Mouse (Mus musculus): Measurements from ENCODE around the gene Tgfbr1. TPM values are rescaled to one million over a fixed set of nuclear protein-coding genes. Genes with fewer than 3 reads are reported as not detected.

The Tgfbr1 gene
- polyA plus RNA-seq, 1 experiment = 5.5 TPM

DNA sequence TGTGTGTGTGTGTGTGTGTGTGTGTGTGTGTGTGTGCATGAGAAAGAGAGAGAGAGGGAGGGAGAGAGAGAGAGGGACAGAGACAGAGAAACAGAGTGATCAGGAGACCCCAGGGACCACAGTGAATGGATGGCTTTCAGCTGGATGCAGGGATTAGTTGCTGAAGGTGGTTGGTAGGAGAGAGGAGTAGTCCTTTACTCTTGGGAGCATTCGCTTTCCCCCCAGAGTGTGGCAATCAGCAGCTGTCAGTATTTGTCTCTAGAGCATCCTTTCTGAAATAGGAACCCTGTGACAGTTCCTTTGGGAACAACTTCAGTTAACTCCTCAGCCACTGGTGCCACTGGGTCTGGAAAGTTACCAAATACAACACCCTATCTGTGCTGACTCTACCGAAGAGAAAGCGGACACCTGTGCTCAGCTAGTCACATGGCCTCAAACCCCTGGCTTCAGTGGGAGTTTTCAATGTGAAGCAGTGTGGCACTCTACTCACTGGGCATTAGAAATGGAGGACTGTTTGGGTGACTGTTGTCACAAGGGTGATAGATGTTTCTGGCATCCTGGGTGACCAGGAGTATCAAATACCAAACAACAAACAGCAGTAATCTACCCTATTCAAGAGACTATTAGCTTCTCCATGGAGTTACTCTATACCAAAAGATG, 16.0 kb upstream of the Tgfbr1 start:
- H3K4me1 ChIP-seq (ENCODE audit: control insufficient read depth, insufficient read depth, insufficient read length) = peaks cover 3% of the 10 kb centered on the region; the same call in 1 of the 2 replicates
- H3K4me3 ChIP-seq (ENCODE audit: extremely low read depth, insufficient read depth, insufficient read length) = no peak overlapping the region
- 87% methylated on average over 3 of the region's 3 CpGs for WGBS
- no peaks in the 10 kb centered on the region for H3K27me3 ChIP-seq (ENCODE audit: control insufficient read depth, insufficient read depth, low read length)
- no peak for DNase-seq (ENCODE audit: low read depth in 1 of 2, low spot score in 2 of 2)
- no peaks in the 10 kb centered on the region for H3K36me3 ChIP-seq (ENCODE audit: control insufficient read depth, insufficient read depth, low read length)
- TF ChIP-seq POLR2A (IDR thresholded peaks at IDR 0.05; ENCODE audit: low read depth, low read length) (no peak), CTCF (IDR thresholded peaks at IDR 0.05; ENCODE audit: extremely low read depth, insufficient read depth, insufficient read length, insufficient replicate concordance) (no peak)
- no peak overlapping the region for H3K27ac ChIP-seq (ENCODE audit: insufficient read depth, low read length)

DNA sequence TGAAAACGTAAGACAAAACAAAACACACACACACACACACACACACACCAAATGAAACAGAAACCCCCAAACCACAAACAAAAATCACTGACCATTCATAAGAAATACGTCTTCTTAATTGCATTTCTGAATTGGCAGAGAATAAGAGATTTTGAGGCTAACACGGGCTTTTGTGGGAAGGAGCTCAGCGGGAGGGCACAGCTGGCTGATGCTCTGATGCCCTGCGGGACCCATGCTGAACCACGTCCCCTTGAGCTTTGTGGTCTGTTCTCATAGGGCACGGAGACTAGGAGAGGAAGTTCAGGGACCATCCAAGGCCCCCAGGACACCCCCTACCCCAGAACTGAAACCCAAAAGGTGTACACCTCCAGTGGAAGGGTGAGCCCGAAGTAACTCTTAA, 10.4 kb upstream of the Tgfbr1 start:
- Histone ChIP-seq H3K27me3 (ENCODE audit: control insufficient read depth, insufficient read depth, low read length) (no peaks in the 10 kb centered on the region), H3K27ac (ENCODE audit: insufficient read depth, low read length) (no peak overlapping the region), H3K4me1 (ENCODE audit: control insufficient read depth, insufficient read depth, insufficient read length) (no peaks in the 10 kb centered on the region), H3K4me3 (ENCODE audit: extremely low read depth, insufficient read depth, insufficient read length) (no peak overlapping the region), H3K36me3 (ENCODE audit: control insufficient read depth, insufficient read depth, low read length) (no peaks in the 10 kb centered on the region)
- TF ChIP-seq POLR2A (IDR thresholded peaks at IDR 0.05; ENCODE audit: low read depth, low read length) = no peak
- no peak for TF ChIP-seq CTCF (IDR thresholded peaks at IDR 0.05; ENCODE audit: extremely low read depth, insufficient read depth, insufficient read length, insufficient replicate concordance)
- no peak for DNase-seq (ENCODE audit: low read depth in 1 of 2, low spot score in 2 of 2)
- 18% methylated on average over 8 of the region's 8 CpGs for WGBS

DNA sequence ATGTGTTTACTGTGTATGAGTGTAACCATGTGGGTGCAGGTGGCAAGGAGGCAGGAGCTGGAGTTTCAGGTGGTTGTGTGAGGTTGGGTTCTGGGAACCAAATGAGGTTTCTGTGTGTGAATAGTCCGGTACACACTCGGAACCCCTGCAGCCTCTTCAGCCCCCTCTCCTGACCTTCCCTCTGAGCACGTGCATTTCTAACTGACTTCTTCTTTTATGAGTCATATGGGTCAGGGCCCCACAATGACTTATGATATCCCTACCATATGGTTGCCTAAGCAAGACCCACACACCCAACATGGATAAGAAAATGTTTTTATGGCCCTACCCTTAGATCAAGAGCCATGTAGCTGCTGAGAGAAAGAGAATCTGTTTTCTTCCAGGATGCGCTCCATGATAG, 6.0 kb upstream of the Tgfbr1 start:
- no peak overlapping the region for H3K27ac ChIP-seq (ENCODE audit: insufficient read depth, low read length)

GRCm38 (mm10) chr4:47349759-47350158, 3.3 kb upstream of the Tgfbr1 start:
- no peak for DNase-seq (ENCODE audit: low read depth in 1 of 2, low spot score in 2 of 2)
- 48% methylated on average over 6 of the region's 6 CpGs for WGBS
- H3K4me3 ChIP-seq (ENCODE audit: extremely low read depth, insufficient read depth, insufficient read length) = no peak overlapping the region
- no peaks in the 10 kb centered on the region for H3K36me3 ChIP-seq (ENCODE audit: control insufficient read depth, insufficient read depth, low read length)
- 0 out of 2 replicates have a peak, but pooled peaks cover 6% of the 10 kb centered on the region for H3K4me1 ChIP-seq (ENCODE audit: control insufficient read depth, insufficient read depth, insufficient read length)
- H3K27ac ChIP-seq (ENCODE audit: insufficient read depth, low read length) = no peak overlapping the region
- no peaks in the 10 kb centered on the region; the same call in 1 of the 2 replicates for H3K27me3 ChIP-seq (ENCODE audit: control insufficient read depth, insufficient read depth, low read length)
- TF ChIP-seq POLR2A (IDR thresholded peaks at IDR 0.05; ENCODE audit: low read depth, low read length) = no peak
- no peak for TF ChIP-seq CTCF (IDR thresholded peaks at IDR 0.05; ENCODE audit: extremely low read depth, insufficient read depth, insufficient read length, insufficient replicate concordance)

More for the DNA sequence above, 6.0 kb upstream of the Tgfbr1 start:
- DNase-seq (ENCODE audit: low read depth in 1 of 2, low spot score in 2 of 2) = no peak
- H3K36me3 ChIP-seq (ENCODE audit: control insufficient read depth, insufficient read depth, low read length) = no peaks in the 10 kb centered on the region
- H3K4me3 ChIP-seq (ENCODE audit: extremely low read depth, insufficient read depth, insufficient read length) = no peak overlapping the region
- WGBS = 36% methylated on average over 4 of the region's 4 CpGs
- TF ChIP-seq POLR2A (IDR thresholded peaks at IDR 0.05; ENCODE audit: low read depth, low read length) = no peak
- TF ChIP-seq CTCF (IDR thresholded peaks at IDR 0.05; ENCODE audit: extremely low read depth, insufficient read depth, insufficient read length, insufficient replicate concordance) = no peak
- H3K4me1 ChIP-seq (ENCODE audit: control insufficient read depth, insufficient read depth, insufficient read length) = 0 out of 2 replicates have a peak, but pooled peaks cover 3% of the 10 kb centered on the region
- no peaks in the 10 kb centered on the region for H3K27me3 ChIP-seq (ENCODE audit: control insufficient read depth, insufficient read depth, low read length)

GRCm38 (mm10) chr4:47351386-47352049, 1.5 kb upstream of the Tgfbr1 start:
- DNase-seq (ENCODE audit: low read depth in 1 of 2, low spot score in 2 of 2) = peak; percentile 60 to 65
- Histone ChIP-seq H3K4me3 (ENCODE audit: extremely low read depth, insufficient read depth, insufficient read length) (no peak overlapping the region), H3K27me3 (ENCODE audit: control insufficient read depth, insufficient read depth, low read length) (no peaks in the 10 kb centered on the region; the same call in 1 of the 2 replicates), H3K27ac (ENCODE audit: insufficient read depth, low read length) (no peak overlapping the region), H3K36me3 (ENCODE audit: control insufficient read depth, insufficient read depth, low read length) (no peaks in the 10 kb centered on the region), H3K4me1 (ENCODE audit: control insufficient read depth, insufficient read depth, insufficient read length) (0 out of 2 replicates have a peak, but pooled peaks cover 6% of the 10 kb centered on the region)
- 20% methylated on average over 9 of the region's 9 CpGs for WGBS
- TF ChIP-seq CTCF (IDR thresholded peaks at IDR 0.05; ENCODE audit: extremely low read depth, insufficient read depth, insufficient read length, insufficient replicate concordance) = peak; percentile 50; the same call in 1 of the 2 replicates
- no peak for TF ChIP-seq POLR2A (IDR thresholded peaks at IDR 0.05; ENCODE audit: low read depth, low read length)

DNA sequence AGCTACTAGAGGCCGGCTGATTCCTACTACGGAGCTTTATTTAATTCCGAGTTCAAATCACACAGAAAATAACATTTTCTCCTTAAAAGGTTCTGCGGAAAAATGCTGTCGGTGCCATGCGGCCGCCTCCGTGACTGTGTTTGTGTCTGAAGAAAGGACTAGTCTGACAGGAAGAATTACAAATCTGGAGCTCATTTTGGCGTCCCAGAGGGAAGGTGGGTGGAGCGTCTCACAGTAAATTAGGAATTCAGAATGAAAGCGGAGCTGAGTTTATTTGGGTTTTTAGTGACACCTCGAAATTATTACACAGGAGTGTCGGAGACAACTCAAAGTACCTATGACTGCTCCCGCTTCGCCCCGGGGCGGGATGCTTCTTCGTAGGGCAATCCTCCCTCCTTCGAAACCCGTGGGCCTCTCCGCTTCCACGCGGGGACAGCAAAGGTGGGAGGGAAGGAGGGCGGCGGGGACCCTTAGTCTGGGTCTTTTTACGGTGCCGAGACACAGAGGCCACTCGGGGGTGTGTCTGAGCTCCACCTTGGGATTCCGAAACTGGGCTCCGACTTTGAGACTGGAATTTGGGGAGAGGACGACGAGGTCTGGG, 861 bp upstream of the Tgfbr1 start:
- H3K36me3 ChIP-seq (ENCODE audit: control insufficient read depth, insufficient read depth, low read length) = no peaks in the 10 kb centered on the region
- peak overlapping the region; percentile 91 for H3K4me3 ChIP-seq (ENCODE audit: extremely low read depth, insufficient read depth, insufficient read length)
- no peak overlapping the region for H3K27ac ChIP-seq (ENCODE audit: insufficient read depth, low read length)
- 2% methylated on average over 32 of the region's 32 CpGs for WGBS
- peak in 1 of 2 experiments; percentile 22 for DNase-seq (ENCODE audit: low read depth in 1 of 2, low spot score in 2 of 2)
- TF ChIP-seq CTCF (IDR thresholded peaks at IDR 0.05; ENCODE audit: extremely low read depth, insufficient read depth, insufficient read length, insufficient replicate concordance) (no peak), POLR2A (IDR thresholded peaks at IDR 0.05; ENCODE audit: low read depth, low read length) (no peak)
- H3K4me1 ChIP-seq (ENCODE audit: control insufficient read depth, insufficient read depth, insufficient read length) = 0 out of 2 replicates have a peak, but pooled peaks cover 6% of the 10 kb centered on the region
- no peaks in the 10 kb centered on the region; the same call in 1 of the 2 replicates for H3K27me3 ChIP-seq (ENCODE audit: control insufficient read depth, insufficient read depth, low read length)

All from spleen, adult 2 months (tissue).